Mouse (Mus musculus) lung, adult 2 months (tissue): ENCODE measurements around the gene Erv3. TPM values are rescaled to one million over a fixed set of nuclear protein-coding genes. Genes with fewer than 3 reads are reported as not detected.

Experiments used
- DNase-seq: peaks from one replicate; pipeline ENCODE4 v3.0.0; 2022
- H3K4me1 ChIP-seq: fragments of 200-500 bp; 2 replicates; pipeline ENCODE4 v1.6.1; 2011; ENCODE audit warnings: low read length; ENCODE audit not compliant: control insufficient read depth, insufficient read depth
- H3K4me3 ChIP-seq: fragments of 200-500 bp; replicated peaks from 2 replicates; pipeline ENCODE3; 2011; ENCODE audit warnings: low read depth, mild to moderate bottlenecking, control low read depth, low read length; ENCODE audit errors: extremely low read depth
- CTCF ChIP-seq: fragments of 200-500 bp; IDR thresholded peaks from 2 replicates; pipeline ENCODE4 v1.5.1; 2011; ENCODE audit warnings: mild to moderate bottlenecking, low read length, control low read depth; ENCODE audit not compliant: insufficient read depth
- POLR2A ChIP-seq: fragments of 200-500 bp; IDR thresholded peaks from 2 replicates; pipeline ENCODE4 v1.6.1; 2011; ENCODE audit warnings: low read depth, mild to moderate bottlenecking, control low read depth, low read length, borderline replicate concordance; ENCODE audit errors: extremely low read depth
- WGBS: fragments of 180-500 bp; shearing (Covaris S2); methylation state at CpG from one replicate; pipeline ENCODE4 v1.1.7; 2018; 5-methylcytosine and 5-hydroxymethylcytosine counted together
- polyA plus RNA-seq: library from polyadenylated mRNA; depleted of rRNA; stranded (reverse); fragments of >200 nt; gene quantifications from 2 replicates; pipeline ENCODE4 v1.2.3, GENCODE M21; 2012; rRNA removed

Gene Erv3
- polyA plus RNA-seq, 1 experiment, result not detected

DNA sequence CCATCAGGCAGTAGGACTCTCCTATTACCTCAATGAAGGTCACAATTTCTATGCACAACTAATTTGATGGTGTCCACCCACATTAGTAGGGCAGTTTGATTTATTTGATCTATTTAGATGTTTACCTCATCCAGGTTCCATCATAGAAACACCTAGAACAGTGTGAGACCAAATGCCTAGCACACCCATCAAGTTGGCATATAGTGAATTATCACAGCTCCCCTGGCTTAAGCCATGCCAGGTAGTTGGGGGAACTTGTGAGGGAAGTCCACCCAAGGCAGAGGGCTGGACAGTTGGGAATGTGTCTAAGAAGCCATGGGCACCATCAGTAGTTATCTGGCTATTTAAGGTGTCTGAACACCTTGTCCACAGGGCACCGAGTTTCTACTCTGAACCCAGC is 46.1 kb downstream of the Erv3 start:
- 66% methylated on average over 1 of the region's 1 CpGs for WGBS
- TF ChIP-seq CTCF (no peak), POLR2A (no peak)
- no peaks in the 10 kb centered on the region for H3K4me1 ChIP-seq

DNA sequence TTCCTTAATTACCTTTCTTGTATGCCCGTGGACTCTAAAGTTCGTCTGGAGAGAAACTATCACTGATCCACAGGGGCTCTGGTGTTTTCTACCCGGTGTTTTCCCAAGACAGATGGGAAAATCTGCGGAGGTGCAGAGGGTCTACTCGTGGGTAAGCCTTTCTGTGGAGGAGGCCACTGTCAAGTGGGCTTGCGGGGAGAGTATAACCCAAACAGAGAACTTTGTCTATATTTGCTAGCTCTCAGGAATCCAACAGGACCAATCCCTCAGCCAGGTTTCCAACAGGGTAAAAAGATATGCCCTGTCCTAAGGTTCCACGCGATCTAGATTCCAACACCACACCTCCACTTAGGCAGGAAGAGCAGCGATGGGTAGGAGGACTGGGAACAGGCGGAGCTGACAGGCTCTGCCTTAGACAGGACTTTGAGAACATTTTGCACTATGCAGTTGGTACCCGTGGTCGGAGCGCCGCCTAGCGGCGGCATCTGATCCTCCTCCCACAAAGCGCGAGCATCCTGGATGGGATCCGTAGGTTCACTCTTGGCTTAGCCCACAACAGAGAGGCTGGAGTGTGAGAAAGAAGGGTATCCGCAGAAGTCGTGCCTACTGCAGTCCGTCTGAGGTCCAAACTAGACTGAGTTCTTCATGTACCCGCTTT is 46.9 kb downstream of the Erv3 start:
- Histone ChIP-seq H3K4me1 (no peaks in the 10 kb centered on the region), H3K4me3 (no peak overlapping the region)
- TF ChIP-seq CTCF (peak; percentile 77), POLR2A (no peak)
- WGBS, result 17% methylated on average over 23 of the region's 23 CpGs
- DNase-seq, result peak; percentile 32

More for the DNA sequence above, 46.1 kb downstream of the Erv3 start:
- H3K4me3 ChIP-seq, result no peak overlapping the region
- DNase-seq, result no peak

DNA sequence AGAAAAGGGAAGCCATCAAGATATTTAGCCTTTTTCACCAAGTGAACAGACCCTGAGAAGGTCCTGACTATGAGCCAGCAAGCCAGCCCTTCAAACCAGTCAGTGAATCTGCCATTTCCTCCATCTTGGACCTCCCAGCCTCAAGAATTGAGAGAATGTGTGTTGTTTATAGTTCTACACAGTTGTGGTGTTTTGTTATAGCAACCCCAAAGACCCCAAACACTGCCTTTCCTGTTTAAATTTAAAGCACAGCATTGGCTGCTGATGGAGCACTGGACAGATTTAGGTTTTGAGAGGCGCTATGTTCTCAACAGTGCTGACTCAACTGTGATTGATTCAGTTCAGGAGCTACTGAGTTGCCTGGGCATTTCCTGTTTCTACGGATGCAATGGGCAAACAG is 47.9 kb downstream of the Erv3 start:
- Histone ChIP-seq H3K4me1 (no peaks in the 10 kb centered on the region), H3K4me3 (no peak overlapping the region)
- TF ChIP-seq CTCF (no peak), POLR2A (no peak)
- no peak for DNase-seq
- 42% methylated on average over 2 of the region's 2 CpGs for WGBS

DNA sequence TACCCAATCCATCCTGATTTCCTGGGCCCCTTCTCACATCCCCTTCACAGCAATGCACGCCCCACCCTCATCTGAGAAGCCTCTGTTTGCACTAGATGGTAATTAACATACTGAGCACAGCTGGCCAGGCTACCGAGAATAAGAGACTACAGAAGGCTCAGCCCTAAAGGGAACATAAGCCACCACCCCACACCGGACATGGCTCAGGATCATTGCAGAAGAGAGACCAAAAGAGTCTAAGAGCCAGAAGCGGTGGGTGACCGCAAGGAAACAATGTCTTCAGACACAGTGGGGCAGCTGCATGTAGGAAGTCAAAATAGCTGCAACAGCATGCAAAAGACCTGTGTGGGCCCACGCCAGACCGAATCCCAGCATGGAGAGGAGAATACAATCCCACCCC is 50.7 kb downstream of the Erv3 start:
- Histone ChIP-seq H3K4me3 (no peak overlapping the region), H3K4me1 (no peaks in the 10 kb centered on the region)
- TF ChIP-seq CTCF (no peak), POLR2A (no peak)
- no peak for DNase-seq
- 49% methylated on average over 7 of the region's 7 CpGs for WGBS

DNA sequence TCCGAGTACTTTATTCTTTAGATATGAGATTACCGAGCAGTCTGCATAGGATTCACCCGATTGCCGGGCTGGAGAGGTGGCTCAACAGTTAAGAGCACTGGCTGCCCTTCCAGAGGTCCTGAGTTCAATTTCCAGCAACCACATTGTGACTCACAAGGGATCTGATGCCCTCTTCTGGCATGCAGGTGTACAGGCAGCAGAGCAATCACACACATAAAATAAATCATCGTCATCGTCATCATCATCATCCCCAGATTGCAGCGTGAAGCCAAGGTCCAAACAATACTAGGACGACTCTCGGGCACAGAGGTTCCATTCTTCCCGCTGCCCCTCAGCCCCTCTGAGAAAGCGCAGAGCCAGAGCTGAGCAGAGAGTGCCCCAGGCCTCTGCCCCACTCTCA is 51.9 kb downstream of the Erv3 start:
- no peak overlapping the region for H3K4me3 ChIP-seq
- TF ChIP-seq CTCF, result no peak
- TF ChIP-seq POLR2A, result no peak
- 69% methylated on average over 11 of the region's 11 CpGs for WGBS
- no peak for DNase-seq
- no peaks in the 10 kb centered on the region for H3K4me1 ChIP-seq

DNA sequence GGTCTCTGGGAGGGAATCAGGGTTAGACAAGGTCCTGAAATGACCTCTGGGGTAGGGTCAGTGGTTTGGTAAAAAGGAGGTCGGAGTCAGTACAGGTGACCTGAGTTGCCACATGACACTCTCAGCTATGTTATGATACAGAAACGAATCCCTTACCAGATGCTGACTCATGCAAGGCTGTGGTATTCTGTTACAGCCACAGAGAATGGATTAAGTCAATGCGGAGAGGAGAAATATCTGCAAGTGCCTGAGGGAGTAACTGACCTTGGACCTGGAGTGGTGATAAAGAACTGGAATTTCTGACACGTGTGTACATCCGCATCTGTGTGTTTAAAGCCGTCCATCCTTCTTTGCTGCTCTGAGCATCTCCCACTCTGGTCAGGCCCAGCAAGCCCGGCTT is 52.7 kb downstream of the Erv3 start:
- no peak for DNase-seq
- H3K4me3 ChIP-seq, result no peak overlapping the region
- 63% methylated on average over 7 of the region's 7 CpGs for WGBS
- no peaks in the 10 kb centered on the region for H3K4me1 ChIP-seq
- no peak for TF ChIP-seq CTCF
- TF ChIP-seq POLR2A, result no peak

DNA sequence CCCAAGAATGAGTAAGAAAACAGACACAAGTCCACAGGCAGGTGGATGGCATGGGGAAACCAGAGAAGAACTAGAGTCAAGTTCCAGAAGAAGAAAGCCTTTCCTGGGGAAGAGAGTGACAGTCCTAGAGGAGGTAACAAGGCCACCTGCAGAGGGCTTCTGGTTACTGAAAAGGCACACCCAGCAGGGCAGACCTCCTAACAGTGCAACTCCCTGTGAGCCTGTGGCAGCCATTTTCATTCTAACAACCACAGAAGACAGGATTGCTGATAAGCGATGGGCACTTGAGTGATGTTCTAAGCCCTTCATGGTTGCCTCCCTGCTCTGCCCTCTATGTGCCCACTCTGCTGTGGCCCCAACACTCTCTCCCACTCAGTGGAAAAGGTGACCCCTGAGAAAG is 54.2 kb downstream of the Erv3 start:
- Histone ChIP-seq H3K4me1 (no peaks in the 10 kb centered on the region), H3K4me3 (no peak overlapping the region)
- TF ChIP-seq POLR2A (no peak), CTCF (no peak)
- DNase-seq, result no peak
- WGBS, result 78% methylated on average over 1 of the region's 1 CpGs

DNA sequence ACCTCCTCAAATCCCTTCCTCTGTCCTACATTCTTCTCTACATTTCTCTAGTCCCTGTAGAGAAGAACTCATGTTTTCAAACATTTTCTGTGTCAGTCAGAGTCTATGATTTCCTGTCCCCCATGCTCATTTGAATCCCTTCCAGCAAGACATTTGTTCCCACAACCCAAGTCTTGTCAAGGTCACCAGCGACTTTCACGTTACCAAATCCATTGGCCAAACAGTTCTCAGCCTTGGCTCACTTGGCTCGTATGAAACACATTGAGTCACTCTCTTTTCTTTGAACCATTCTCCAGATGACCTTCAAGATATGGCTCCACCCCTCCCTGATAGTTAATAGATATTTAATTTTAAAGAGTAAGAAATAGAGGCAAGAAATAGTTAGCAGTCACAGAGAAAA is 55.7 kb downstream of the Erv3 start:
- Histone ChIP-seq H3K4me3 (no peak overlapping the region), H3K4me1 (no peaks in the 10 kb centered on the region)
- 56% methylated on average over 3 of the region's 3 CpGs for WGBS
- no peak for DNase-seq
- TF ChIP-seq POLR2A (no peak), CTCF (no peak)

Other genes with a start within 250 kb of the Erv3 start
- 95.5 and 102 TPM in 2 replicates for gene Prnp, start 50.2 kb upstream of the Erv3 start, polyA plus RNA-seq
- gene Prn, start 50.2 kb upstream of the Erv3 start, polyA plus RNA-seq, result not detected in 2 replicates
- 0.95 and 1.1 TPM in 2 replicates for gene Prnd, start 91.1 kb upstream of the Erv3 start, polyA plus RNA-seq
- 26.6 and 27.1 TPM in 2 replicates for gene Rassf2, start 170.5 kb upstream of the Erv3 start, polyA plus RNA-seq